Mouse (Mus musculus) kidney, postnatal 0 days (tissue): ENCODE results near the gene Crybb1. TPM values are rescaled to one million over a fixed set of nuclear protein-coding genes. Genes with fewer than 3 reads are reported as not detected.

Experiments used
- ATAC-seq: fragments of 200-750 bp; cut with Nextera tagmentation; replicated peaks from 2 replicates; pipeline ENCODE4 v1.8.0; 2017; ENCODE audit warnings: low read depth, moderate number of reproducible peaks, moderate TSS enrichment, moderate library complexity; ENCODE audit not compliant: low FRiP score
- DNase-seq: peaks from one replicate; pipeline ENCODE4 v3.0.0-alpha.2; 2016; ENCODE audit warnings: low spot score
- H3K27ac ChIP-seq: fragments of 300-500 bp; sonication (generic); 2 replicates; pipeline ENCODE4 v1.5.1; 2014; ENCODE audit warnings: mild to moderate bottlenecking
- H3K27me3 ChIP-seq: fragments of 300-500 bp; sonication (generic); 2 replicates; pipeline ENCODE4 v1.6.1; 2014; ENCODE audit warnings: low read length, mixed read lengths; ENCODE audit not compliant: insufficient read depth
- H3K36me3 ChIP-seq: fragments of 300-500 bp; sonication (generic); 2 replicates; pipeline ENCODE4 v1.6.1; 2014; ENCODE audit warnings: low read length, mixed read lengths; ENCODE audit not compliant: insufficient read depth
- H3K4me1 ChIP-seq: fragments of 300-500 bp; sonication (generic); replicated peaks from 2 replicates; pipeline ENCODE4 v1.6.1; 2014; ENCODE audit warnings: antibody characterized with exemption, low read length, mixed read lengths; ENCODE audit not compliant: insufficient read depth
- H3K4me2 ChIP-seq: fragments of 300-500 bp; sonication (generic); 2 replicates; pipeline ENCODE4 v1.6.1; 2014; ENCODE audit warnings: mild to moderate bottlenecking, low read length, moderate library complexity, mixed read lengths
- H3K4me3 ChIP-seq: fragments of 300-500 bp; sonication (generic); replicated peaks from 2 replicates; pipeline ENCODE4 v1.5.1; 2014; ENCODE audit warnings: low read depth, low read length
- H3K9ac ChIP-seq: fragments of 300-500 bp; sonication (generic); 2 replicates; pipeline ENCODE4 v1.6.1; 2014; ENCODE audit warnings: low read depth, low read length
- H3K9me3 ChIP-seq: fragments of 300-500 bp; sonication (generic); replicated peaks from 2 replicates; pipeline ENCODE4 v1.6.1; 2016; ENCODE audit warnings: low read length, inconsistent platforms, mixed read lengths
- CTCF ChIP-seq: IDR thresholded peaks from 2 replicates; pipeline ENCODE4 v1.5.1; 2016; ENCODE audit warnings: antibody characterized with exemption, low read depth, mild to moderate bottlenecking, moderate library complexity
- WGBS: fragments of 180-500 bp; shearing (Covaris S2); extraction: QIAGEN DNeasy Blood & Tissue Kit; methylation state at CpG from one replicate; pipeline ENCODE4 v1.1.7; 2014; 5-methylcytosine and 5-hydroxymethylcytosine counted together
- polyA plus RNA-seq: library from polyadenylated mRNA; unstranded; fragments of >200 nt; fragmentation: Nextera tagmentation; extraction: Ambion mirVana; gene quantifications from 2 replicates; pipeline ENCODE4 v1.2.1, GENCODE M21; 2015

Gene Crybb1
- polyA plus RNA-seq, 1 experiment from 2014 or later, result 3.4 TPM

- H3K27ac ChIP-seq, result no peak overlapping the region
- H3K36me3 ChIP-seq, result no peaks in the 10 kb centered on the region
- H3K27me3 ChIP-seq, result no peaks in the 10 kb centered on the region
- H3K4me1 ChIP-seq, result peaks cover 6% of the 10 kb centered on the region; the same call in 1 of the 2 replicates
- no peak overlapping the region for H3K9ac ChIP-seq
- DNase-seq, result no peak
- no peak for TF ChIP-seq CTCF
- no peaks in the 10 kb centered on the region for H3K9me3 ChIP-seq
- ATAC-seq, result no peak
- H3K4me2 ChIP-seq, result no peak overlapping the region
- WGBS, result 69% methylated on average over 4 of the region's 4 CpGs
- H3K4me3 ChIP-seq, result no peak overlapping the region
These were observed 36.9 kb upstream of the Crybb1 start for GRCm38 (mm10) chr5:112218679-112219078.

GRCm38 (mm10) chr5:112219398-112219797 is 36.2 kb upstream of the Crybb1 start:
- Histone ChIP-seq H3K9me3 (no peaks in the 10 kb centered on the region), H3K27ac (no peak overlapping the region), H3K27me3 (no peaks in the 10 kb centered on the region), H3K9ac (no peak overlapping the region), H3K4me3 (no peak overlapping the region), H3K36me3 (no peaks in the 10 kb centered on the region), H3K4me2 (no peak overlapping the region), H3K4me1 (peaks cover 6% of the 10 kb centered on the region; the same call in 1 of the 2 replicates)
- ATAC-seq (no peak), DNase-seq (no peak)
- 0 out of 2 replicates have a peak, but pooled peaks have one; percentile 5 for TF ChIP-seq CTCF
- 30% methylated on average over 1 of the region's 1 CpGs for WGBS

- Histone ChIP-seq H3K4me2 (no peak overlapping the region), H3K9me3 (no peaks in the 10 kb centered on the region), H3K4me1 (peaks cover 6% of the 10 kb centered on the region; the same call in 1 of the 2 replicates), H3K27ac (no peak overlapping the region), H3K4me3 (no peak overlapping the region), H3K27me3 (no peaks in the 10 kb centered on the region), H3K36me3 (no peaks in the 10 kb centered on the region), H3K9ac (no peak overlapping the region)
- WGBS, result 64% methylated on average over 8 of the region's 8 CpGs
- TF ChIP-seq CTCF, result no peak
- no peak for ATAC-seq
- DNase-seq, result no peak
These were observed 35.4 kb upstream of the Crybb1 start for GRCm38 (mm10) chr5:112220203-112220602.

- Histone ChIP-seq H3K9ac (no peak overlapping the region), H3K27ac (no peak overlapping the region), H3K36me3 (no peaks in the 10 kb centered on the region), H3K4me3 (no peak overlapping the region), H3K4me1 (peaks cover 13% of the 10 kb centered on the region), H3K4me2 (no peak overlapping the region), H3K27me3 (peaks cover 33% of the 10 kb centered on the region), H3K9me3 (no peaks in the 10 kb centered on the region)
- 59% methylated on average over 6 of the region's 6 CpGs for WGBS
- ATAC-seq, result no peak
- no peak for TF ChIP-seq CTCF
- no peak for DNase-seq
These were observed 30.0 kb upstream of the Crybb1 start for GRCm38 (mm10) chr5:112225591-112225990.

GRCm38 (mm10) chr5:112227354-112227753 is 28.3 kb upstream of the Crybb1 start:
- H3K36me3 ChIP-seq, result no peaks in the 10 kb centered on the region
- no peak for TF ChIP-seq CTCF
- peaks cover 33% of the 10 kb centered on the region for H3K27me3 ChIP-seq
- peak overlapping the region; percentile 25 for H3K4me3 ChIP-seq
- DNase-seq, result no peak
- WGBS, result under 1% methylated on average over 30 of the region's 30 CpGs
- no peak overlapping the region for H3K27ac ChIP-seq
- H3K4me1 ChIP-seq, result peaks cover 13% of the 10 kb centered on the region
- no peak for ATAC-seq
- H3K4me2 ChIP-seq, result peak overlapping the region; percentile 58
- H3K9ac ChIP-seq, result peak overlapping the region; percentile 46; the same call in 1 of the 2 replicates
- H3K9me3 ChIP-seq, result no peaks in the 10 kb centered on the region

- Histone ChIP-seq H3K36me3 (no peaks in the 10 kb centered on the region), H3K4me3 (peak overlapping the region; percentile 25; the same call in 1 of the 2 replicates), H3K9me3 (no peaks in the 10 kb centered on the region), H3K4me1 (peaks cover 13% of the 10 kb centered on the region), H3K27me3 (peaks cover 33% of the 10 kb centered on the region), H3K4me2 (peak overlapping the region; percentile 58), H3K9ac (no peak overlapping the region), H3K27ac (no peak overlapping the region)
- DNase-seq, result no peak
- no peak for TF ChIP-seq CTCF
- ATAC-seq, result no peak
- WGBS, result 4% methylated on average over 13 of the region's 13 CpGs
These were observed 27.7 kb upstream of the Crybb1 start for GRCm38 (mm10) chr5:112227898-112228239.
